Mouse (Mus musculus) fibroblast of lung, adult 2 months (primary cell): Measurements from ENCODE around the gene Atp13a2.
A peak's percentile ranks its signal among the peaks of the same experiment; 100 is the strongest.

Experiments
- DNase-seq: peaks from one replicate; pipeline ENCODE4 v3.0.0-alpha.2; 2011; ENCODE audit warnings: low read depth

Gene Atp13a2

GRCm38 (mm10) chr4:140996812-140997211 lies 10.1 kb downstream of the Atp13a2 start:
- no peak for DNase-seq

- no peak for DNase-seq
Observed at GRCm38 (mm10) chr4:141005983-141006382, 19.3 kb downstream of the Atp13a2 start.

- DNase-seq, result no peak
Observed at GRCm38 (mm10) chr4:141008028-141008427, 21.4 kb downstream of the Atp13a2 start.

GRCm38 (mm10) chr4:141010118-141010517 lies 23.4 kb downstream of the Atp13a2 start, which contains the start of gene Mfap2:
TSS of gene Mfap2 (plus strand) at chr4:141010418.
- no peak for DNase-seq

- no peak for DNase-seq
Observed at GRCm38 (mm10) chr4:141010526-141010925, 23.9 kb downstream of the Atp13a2 start.

GRCm38 (mm10) chr4:141010941-141011429 lies 24.3 kb downstream of the Atp13a2 start:
- DNase-seq, result peak; percentile 10

GRCm38 (mm10) chr4:141011556-141012328 lies 25.1 kb downstream of the Atp13a2 start:
- DNase-seq, result peak; percentile 87

GRCm38 (mm10) chr4:141012558-141012957 lies 25.9 kb downstream of the Atp13a2 start:
- no peak for DNase-seq

GRCm38 (mm10) chr4:141014114-141014513 lies 27.4 kb downstream of the Atp13a2 start:
- DNase-seq, result no peak

- DNase-seq, result no peak
Observed at GRCm38 (mm10) chr4:141014856-141015255, 28.2 kb downstream of the Atp13a2 start.

- DNase-seq, result no peak
Observed at GRCm38 (mm10) chr4:141015356-141015755, 28.7 kb downstream of the Atp13a2 start.

GRCm38 (mm10) chr4:141016311-141016710 lies 29.6 kb downstream of the Atp13a2 start:
- DNase-seq, result no peak

- no peak for DNase-seq
Observed at GRCm38 (mm10) chr4:141017657-141018436, 31.2 kb downstream of the Atp13a2 start.

GRCm38 (mm10) chr4:141020220-141020619 lies 33.5 kb downstream of the Atp13a2 start:
- DNase-seq, result no peak

GRCm38 (mm10) chr4:141020811-141021613 lies 34.3 kb downstream of the Atp13a2 start:
- DNase-seq, result peak; percentile 11

GRCm38 (mm10) chr4:141021614-141021929 lies 34.9 kb downstream of the Atp13a2 start:
- DNase-seq, result no peak

- DNase-seq, result no peak
Observed at GRCm38 (mm10) chr4:141024052-141024451, 37.4 kb downstream of the Atp13a2 start.

- no peak for DNase-seq
Observed at GRCm38 (mm10) chr4:141024992-141025391, 38.3 kb downstream of the Atp13a2 start.

- DNase-seq, result no peak
Observed at GRCm38 (mm10) chr4:141030541-141031206, 44.0 kb downstream of the Atp13a2 start.

- no peak for DNase-seq
Observed at GRCm38 (mm10) chr4:141031733-141032132, 45.1 kb downstream of the Atp13a2 start.
